Mouse (Mus musculus) urinary bladder, adult 18-20 months (tissue): ENCODE data around the gene Wdr6.
"Not testable (repeated sequence)": the region's sequence is repeated elsewhere in the genome, so short reads cannot be mapped to it uniquely, and the experiment has no call there.

ENCODE experiments used
- DNase-seq, 2 experiments: peaks; one replicate each; pipeline ENCODE4 v3.0.0; 2022; ENCODE audit warnings: low spot score in 2 of 2, mixed read lengths in 2 of 2

Wdr6 gene

GRCm38 (mm10) chr9:108578545-108579343, at the start of gene Wdr6:
Wdr6 (minus strand) TSS chr9:108578739.
- DNase-seq = peak; percentile 80 to 84

- DNase-seq = no peak
Observed at GRCm38 (mm10) chr9:108628141-108628540, 49.6 kb upstream of the Wdr6 start.

- DNase-seq = no peak
Observed at GRCm38 (mm10) chr9:108626498-108626897, 48.0 kb upstream of the Wdr6 start.

- no peak for DNase-seq
Observed at GRCm38 (mm10) chr9:108617301-108617700, 38.8 kb upstream of the Wdr6 start.

- no peak for DNase-seq
Observed at GRCm38 (mm10) chr9:108611488-108611887, 32.9 kb upstream of the Wdr6 start.

GRCm38 (mm10) chr9:108608889-108609288, 30.4 kb upstream of the Wdr6 start:
- DNase-seq = no peak

- DNase-seq = not testable (repeated sequence)
Observed at GRCm38 (mm10) chr9:108607929-108608328, 29.4 kb upstream of the Wdr6 start.

- no peak for DNase-seq
Observed at GRCm38 (mm10) chr9:108601986-108602385, 23.4 kb upstream of the Wdr6 start.

- no peak for DNase-seq
Observed at GRCm38 (mm10) chr9:108600011-108600410, 21.5 kb upstream of the Wdr6 start.

- no peak for DNase-seq
Observed at GRCm38 (mm10) chr9:108599021-108599566, 20.6 kb upstream of the Wdr6 start.

- peak in 1 of 2 experiments; percentile 53 for DNase-seq
Observed at GRCm38 (mm10) chr9:108596998-108597764, 18.6 kb upstream of the Wdr6 start, which contains the start of gene P4htm. P4htm (minus strand) TSS chr9:108597667.

GRCm38 (mm10) chr9:108594354-108594753, 15.8 kb upstream of the Wdr6 start:
- no peak for DNase-seq

- DNase-seq = no peak
Observed at GRCm38 (mm10) chr9:108591462-108591861, 12.9 kb upstream of the Wdr6 start.

- DNase-seq = no peak
Observed at GRCm38 (mm10) chr9:108589229-108589628, 10.7 kb upstream of the Wdr6 start.

- DNase-seq = peak in 1 of 2 experiments; percentile 65
Observed at GRCm38 (mm10) chr9:108587571-108588180, 9.1 kb upstream of the Wdr6 start.

- DNase-seq = no peak
Observed at GRCm38 (mm10) chr9:108579344-108579690, 778 bp upstream of the Wdr6 start.

GRCm38 (mm10) chr9:108577934-108578544, 500 bp downstream of the Wdr6 start:
- DNase-seq = no peak

GRCm38 (mm10) chr9:108577025-108577424, 1.5 kb downstream of the Wdr6 start:
- no peak for DNase-seq

GRCm38 (mm10) chr9:108575321-108576297, 2.9 kb downstream of the Wdr6 start:
- DNase-seq = no peak

GRCm38 (mm10) chr9:108574921-108575320, 3.6 kb downstream of the Wdr6 start:
- no peak for DNase-seq
